ENCODE assay signal across 22 mouse cellular contexts in genomic region chr11:4317287-4317686, GRCm38 (mm10). TPM values are rescaled to one million over a fixed set of nuclear protein-coding genes. Genes with fewer than 3 reads are reported as not detected.
DNase-seq lines count a peak whose midpoint lies in the region; ATAC-seq and TF ChIP-seq lines count a peak whose summit lies in the region.
"Had no signal": no experiment of that assay in that cellular context is flagged by ENCODE, and none has a peak within 500 bp of the region (broad histone marks: within the 10 kb centered on the region; RNA-seq: fewer than 3 reads in every experiment).

No protein-coding gene starts in this region.

- no peak overlapping the region for H3K27ac ChIP-seq in heart, embryonic 11.5 days (ENCODE audit: low read depth, low read length)
- peak overlapping the region; percentile 12; the same call in 1 of the 2 replicates for H3K27ac ChIP-seq in stomach, embryonic 16.5 days (ENCODE audit: low read length)
- no peak overlapping the region for H3K27ac ChIP-seq in stomach, postnatal 0 days (replicated peaks)
- H3K27ac ChIP-seq: embryonic facial prominence, embryonic 13.5 days; embryonic facial prominence, embryonic 15.5 days; forebrain, embryonic 10.5 days; forebrain, embryonic 12.5 days had no signal

- TF ChIP-seq CTCF in stomach, postnatal 0 days (IDR thresholded peaks at IDR 0.05; ENCODE audit: low read depth): no peak

- WGBS in heart, embryonic 11.5 days (ENCODE audit: insufficient replicate concordance): 58% methylated on average over 5 of the region's 5 CpGs
- 29% methylated on average over 5 of the region's 5 CpGs for WGBS in stomach, embryonic 16.5 days
- 29% methylated on average over 5 of the region's 5 CpGs for WGBS in stomach, postnatal 0 days

- H3K4me1 ChIP-seq in heart, embryonic 11.5 days (ENCODE audit: control insufficient read depth, insufficient read depth, low read length): peaks cover 5% of the 10 kb centered on the region; the same call in 1 of the 2 replicates
- no peaks in the 10 kb centered on the region for H3K4me1 ChIP-seq in stomach, embryonic 16.5 days (ENCODE audit: control insufficient read depth, insufficient read depth, low read length)
- no peaks in the 10 kb centered on the region for H3K4me1 ChIP-seq in stomach, postnatal 0 days (replicated peaks; ENCODE audit: control insufficient read depth, insufficient read depth)
- H3K4me1 ChIP-seq: embryonic facial prominence, embryonic 13.5 days; embryonic facial prominence, embryonic 15.5 days; forebrain, embryonic 12.5 days had no signal

- no peaks in the 10 kb centered on the region for H3K9me3 ChIP-seq in heart, embryonic 11.5 days (replicated peaks; ENCODE audit: control insufficient read depth, low read length)
- no peaks in the 10 kb centered on the region for H3K9me3 ChIP-seq in stomach, embryonic 16.5 days (replicated peaks; ENCODE audit: control insufficient read depth, low read length)
- H3K9me3 ChIP-seq in stomach, postnatal 0 days (ENCODE audit: control insufficient read depth, low read length): no peaks in the 10 kb centered on the region
- H3K9me3 ChIP-seq: embryonic facial prominence, embryonic 13.5 days; embryonic facial prominence, embryonic 15.5 days; forebrain, embryonic 10.5 days; forebrain, embryonic 12.5 days had no signal

- ATAC-seq in heart, embryonic 11.5 days (replicated peaks; ENCODE audit: insufficient number of reproducible peaks, low FRiP score, low TSS enrichment): no peak
- no peak for ATAC-seq in stomach, embryonic 16.5 days (ENCODE audit: insufficient read depth, low FRiP score)
- no peak for ATAC-seq in stomach, postnatal 0 days (ENCODE audit: low FRiP score, low TSS enrichment)
- ATAC-seq: forebrain, embryonic 14.5 days; forebrain, embryonic 16.5 days; Patski had no signal

- peak; percentile 10 for DNase-seq in heart, adult 11 months
- DNase-seq in stomach, postnatal 0 days (ENCODE audit: low spot score): no peak
- DNase-seq in adrenal gland, adult 8-10 months: no peak
- DNase-seq: adrenal gland, postnatal 10 days; adrenal gland, postnatal 25 days; cerebellum, adult 11 months; cerebellum, adult 18-20 months; cerebellum, adult 8-10 months; cerebellum, adult 9-11 months; cerebellum, postnatal 14 days; cerebellum, postnatal 36 days; embryo, embryonic 11 days had no signal

- no peak overlapping the region for H3K9ac ChIP-seq in heart, embryonic 11.5 days (ENCODE audit: low read depth, low read length)
- H3K9ac ChIP-seq in stomach, embryonic 16.5 days (ENCODE audit: low read length): no peak overlapping the region
- no peak overlapping the region for H3K9ac ChIP-seq in stomach, postnatal 0 days (ENCODE audit: low read length)
- H3K9ac ChIP-seq: embryonic facial prominence, embryonic 13.5 days; embryonic facial prominence, embryonic 15.5 days; forebrain, embryonic 12.5 days had no signal

- no peak overlapping the region for H3K4me3 ChIP-seq in heart, embryonic 11.5 days (ENCODE audit: low read depth, low read length)
- no peak overlapping the region for H3K4me3 ChIP-seq in stomach, embryonic 16.5 days (replicated peaks; ENCODE audit: low read length)
- H3K4me3 ChIP-seq in stomach, postnatal 0 days (ENCODE audit: low read depth, low read length): no peak overlapping the region
- H3K4me3 ChIP-seq: embryonic facial prominence, embryonic 13.5 days; embryonic facial prominence, embryonic 15.5 days; erythroblast, embryonic 14.5 days; forebrain, embryonic 10.5 days; forebrain, embryonic 12.5 days had no signal

- no peak overlapping the region for H3K4me2 ChIP-seq in heart, embryonic 11.5 days
- H3K4me2 ChIP-seq in stomach, embryonic 16.5 days (ENCODE audit: low read depth, low read length): no peak overlapping the region
- no peak overlapping the region for H3K4me2 ChIP-seq in stomach, postnatal 0 days (replicated peaks; ENCODE audit: low read depth)
- H3K4me2 ChIP-seq: embryonic facial prominence, embryonic 13.5 days; embryonic facial prominence, embryonic 15.5 days; forebrain, embryonic 12.5 days had no signal

- TF ChIP-seq EP300 in stomach, postnatal 0 days (optimal IDR thresholded peaks at IDR 0.05): no peak

- H3K27me3 ChIP-seq in heart, embryonic 11.5 days (ENCODE audit: control insufficient read depth, insufficient read depth, low read length): no peaks in the 10 kb centered on the region
- H3K27me3 ChIP-seq in stomach, embryonic 16.5 days (ENCODE audit: control insufficient read depth, insufficient read depth, low read length): no peaks in the 10 kb centered on the region
- no peaks in the 10 kb centered on the region for H3K27me3 ChIP-seq in stomach, postnatal 0 days (ENCODE audit: control insufficient read depth, insufficient read depth, low read length)
- H3K27me3 ChIP-seq: embryonic facial prominence, embryonic 15.5 days; Patski had no signal

- no peaks in the 10 kb centered on the region for H3K36me3 ChIP-seq in heart, embryonic 11.5 days (ENCODE audit: control insufficient read depth, insufficient read depth, low read length)
- no peaks in the 10 kb centered on the region for H3K36me3 ChIP-seq in stomach, embryonic 16.5 days (ENCODE audit: control insufficient read depth, insufficient read depth, low read length)
- H3K36me3 ChIP-seq in stomach, postnatal 0 days (ENCODE audit: control insufficient read depth, insufficient read depth, low read length): no peaks in the 10 kb centered on the region
- H3K36me3 ChIP-seq: embryonic facial prominence, embryonic 13.5 days; embryonic facial prominence, embryonic 15.5 days; forebrain, embryonic 10.5 days; forebrain, embryonic 12.5 days had no signal

RNA-seq across cellular contexts. Expression of gene Lif, which starts 59.9 kb away (rescaled TPM):
- 0.06 and 0.11 TPM in 2 replicates for polyA plus RNA-seq in heart, embryonic 11.5 days (2014; fragmentation: Nextera tagmentation; extraction: Ambion mirVana)
- polyA plus RNA-seq in stomach, embryonic 16.5 days (2015; fragmentation: Nextera tagmentation; extraction: Ambion mirVana): 1.0 and 1.1 TPM in 2 replicates
- 0.61 and 1.1 TPM in 2 replicates for polyA plus RNA-seq in stomach, postnatal 0 days (2015; fragmentation: Nextera tagmentation; extraction: Ambion mirVana)
- total RNA-seq in adrenal gland, adult 8-10 months (2022): 1 to 10 TPM in 1 of 4 experiments, under 1 TPM in 2, not detected in 1; 0.15 to 1.0 (median 0.34) TPM
- polyA plus RNA-seq: erythroblast, embryonic 14.5 days; forebrain, embryonic 12.5 days; forebrain, embryonic 14.5 days had no signal
